ENCODE assay signal across 9 mouse cellular contexts in the genomic region with DNA sequence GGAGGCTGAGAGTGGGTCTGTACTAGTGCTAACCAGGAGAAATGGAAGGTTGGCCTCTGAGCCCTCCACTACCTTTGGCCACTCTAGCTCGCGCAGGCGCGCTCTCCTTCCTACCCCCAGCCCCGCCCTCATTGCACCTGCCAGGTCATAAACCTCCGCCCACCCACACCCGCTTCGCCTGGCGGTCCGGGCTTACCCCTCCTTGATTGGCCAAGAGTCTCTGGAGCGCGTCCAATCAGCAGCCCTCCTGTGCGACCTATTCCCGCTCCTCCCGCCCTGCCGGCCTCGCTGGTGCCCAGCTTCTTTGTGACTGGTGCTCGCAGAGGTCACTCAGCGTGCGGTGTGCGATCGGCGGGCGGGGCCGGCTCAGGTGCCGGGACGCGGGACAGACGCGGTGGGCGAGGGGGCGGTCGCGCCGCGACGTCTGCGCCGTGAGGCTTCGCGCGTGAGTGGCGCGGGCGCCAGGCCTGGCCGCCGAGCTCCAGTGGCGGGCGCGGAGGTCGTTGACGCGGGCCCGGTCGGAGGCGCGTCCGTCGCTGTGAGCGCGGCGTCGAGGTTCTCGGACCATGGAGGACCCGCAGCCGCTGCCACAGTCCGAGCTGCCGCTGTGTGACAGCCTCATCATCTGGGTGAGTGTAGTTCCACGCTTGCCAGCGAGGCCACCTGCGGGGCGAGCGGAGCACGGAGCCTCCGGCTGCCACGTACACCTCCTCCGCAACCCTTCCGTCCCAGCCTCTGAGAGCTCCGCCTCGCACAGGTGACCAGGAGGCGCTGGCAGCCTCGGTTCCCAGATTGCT. TPM values are rescaled to one million over a fixed set of nuclear protein-coding genes. Genes with fewer than 3 reads are reported as not detected.
A peak's percentile ranks its signal among the peaks of the same experiment; 100 is the strongest.
DNase-seq lines count a peak whose midpoint lies in the region; ATAC-seq lines count a peak whose summit lies in the region.
"Had no signal": no experiment of that assay in that cellular context is flagged by ENCODE, and none has a peak within 500 bp of the region (broad histone marks: within the 10 kb centered on the region; RNA-seq: fewer than 3 reads in every experiment).

A gene (plus strand): TSS at position 313 of the 797 bp plus-strand sequence.

- H3K4me3 ChIP-seq in hindbrain, embryonic 16.5 days (ENCODE audit: low read length) = peak within 1 kb of the TSS; percentile 89
- H3K4me3 ChIP-seq: myocyte had no signal

- H3K27ac ChIP-seq in hindbrain, embryonic 16.5 days (ENCODE audit: low read depth, low read length) = peak within 1 kb of the TSS; percentile 89

- H3K27me3 ChIP-seq in hindbrain, embryonic 16.5 days (replicated peaks; ENCODE audit: control insufficient read depth, insufficient read depth, low read length) = no peaks in the 10 kb centered on the region

- peak; percentile 99 for ATAC-seq in hindbrain, embryonic 16.5 days

- H3K9me3 ChIP-seq in hindbrain, embryonic 16.5 days (ENCODE audit: control insufficient read depth, low read length) = no peaks in the 10 kb centered on the region

- peak within 1 kb of the TSS; percentile 81 for H3K4me2 ChIP-seq in hindbrain, embryonic 16.5 days (ENCODE audit: low read length)

- no peaks in the 10 kb centered on the region for H3K36me3 ChIP-seq in hindbrain, embryonic 16.5 days (ENCODE audit: control insufficient read depth, insufficient read depth, low read length)

- H3K9ac ChIP-seq in hindbrain, embryonic 16.5 days (ENCODE audit: low read depth, low read length) = peak within 1 kb of the TSS; percentile 91

- under 1% methylated on average over 70 of the region's 82 CpGs for WGBS in hindbrain, embryonic 16.5 days

- H3K4me1 ChIP-seq in hindbrain, embryonic 16.5 days (ENCODE audit: control insufficient read depth, insufficient read depth, low read depth, low read length) = peaks cover 7% of the 10 kb centered on the region

- peak; percentile 96 to 98 for DNase-seq in adrenal gland, adult (ENCODE audit: inconsistent age in 2 of 2, low spot score in 1 of 2)
- peak; percentile 96 for DNase-seq in embryo, embryonic 10 days (ENCODE audit: low spot score)
- DNase-seq in gastrocnemius, adult 8-10 months (ENCODE audit: low spot score in 2 of 2) = peak; percentile 85 to 94
- DNase-seq in layer of hippocampus, postnatal 36 days = peak; percentile 89 to 90
- peak; percentile 91 for DNase-seq in lung, postnatal 14 days
- DNase-seq in ovary, postnatal 36 days (ENCODE audit: low spot score) = peak; percentile 91
- peak; percentile 91 to 94 for DNase-seq in thymus, postnatal 10 days (ENCODE audit: low spot score in 2 of 2)

RNA-seq across cellular contexts. Expression of the gene that starts here (rescaled TPM):
- total RNA-seq in gastrocnemius, adult 8-10 months (2022) = 10 to 100 TPM; 25.1 to 28.5 (median 27.2) TPM
- 64.9 and 67.8 TPM in 2 replicates for polyA plus RNA-seq in hindbrain, embryonic 16.5 days (2015; fragmentation: Nextera tagmentation; extraction: Ambion mirVana)
- total RNA-seq in layer of hippocampus, postnatal 36 days (2021) = 10 to 100 TPM; 59.3 to 68.7 TPM

Comparison
In these comparisons a context has a peak if more than half of its experiments do, and no peak if none do; other contexts are left out.
1. Peak in every context shown above with its lines: DNase-seq, ATAC-seq, H3K4me3 ChIP-seq and H3K27ac ChIP-seq.